Mouse (Mus musculus): ENCODE measurements at regions not wholly inside any gene's neighbourhood (a gene's known extent, or its start where the extent isn't known, plus 50 kb on each side); places are given as distances from the start of the nearest gene placed in this dataset.

GRCm38 (mm10) chr14:46514262-46514932, 123.9 kb upstream of the Bmp4 start:
- TF ChIP-seq CTCF (IDR thresholded peaks at IDR 0.05; ENCODE audit: low read depth) (no peak), EP300 (IDR thresholded peaks at IDR 0.05; ENCODE audit: low read depth) (no peak)

All from heart, postnatal 0 days (tissue).